Mouse (Mus musculus) erythroid progenitor cell, adult 5-6 weeks (primary cell): ENCODE data around the gene Retnlb. TPM values are rescaled to one million over a fixed set of nuclear protein-coding genes. Genes with fewer than 3 reads are reported as not detected.
"Not testable (repeated sequence)": the region's sequence is repeated elsewhere in the genome, so short reads cannot be mapped to it uniquely, and the experiment has no call there.

Source experiments
- ATAC-seq: replicated peaks from 2 replicates; pipeline ENCODE4 v1.8.0; 2016; ENCODE audit warnings: moderate number of reproducible peaks, mild to moderate bottlenecking, moderate TSS enrichment, inconsistent platforms; ENCODE audit not compliant: poor library complexity, low FRiP score, severe bottlenecking
- total RNA-seq, 2 experiments: library from RNA; stranded (forward) in 1 of 2; stranded (reverse) in 1 of 2; fragments of 150-400 nt in 1 of 2; fragments of 186-747, 209-891 nt in 1 of 2; gene quantifications; 2 replicates each; pipeline versions ENCODE4 v1.2.3 to v1.2.4; 2015 to 2017; ENCODE audit warnings: low replicate concordance in 2 of 2

Gene Retnlb
- total RNA-seq, 2 experiments from 2014 or later = 1.7 TPM; not detected in 1

GRCm38 (mm10) chr16:48865004-48865403 is 48.3 kb downstream of the Retnlb start:
- ATAC-seq = not testable (repeated sequence)

GRCm38 (mm10) chr16:48867690-48868089 is 51.0 kb downstream of the Retnlb start:
- ATAC-seq = no peak

Other genes starting within 250 kb of the Retnlb start
- gene Trat1, start 44.8 kb upstream of the Retnlb start, total RNA-seq (2015; ENCODE audit: low replicate concordance) = 0.42 TPM in 1 of 2 replicates, not detected in the other
- gene Trat1, start 44.8 kb upstream of the Retnlb start, total RNA-seq (2017; ENCODE audit: low replicate concordance) = 0.83 TPM in 1 of 2 replicates, not detected in the other
- not detected in 2 replicates for gene Retnla, start 25.7 kb downstream of the Retnlb start, total RNA-seq (2015; ENCODE audit: low replicate concordance)
- not detected in 2 replicates for gene Retnla, start 25.7 kb downstream of the Retnlb start, total RNA-seq (2017; ENCODE audit: low replicate concordance)
- gene Retnlg, start 55.8 kb downstream of the Retnlb start, total RNA-seq (2015; ENCODE audit: low replicate concordance) = 505 and 517 TPM in 2 replicates
- gene Retnlg, start 55.8 kb downstream of the Retnlb start, total RNA-seq (2017; ENCODE audit: low replicate concordance) = 137 and 151 TPM in 2 replicates
- 22.2 and 33.9 TPM in 2 replicates for gene Dzip3, start 177.3 kb downstream of the Retnlb start, total RNA-seq (2015; ENCODE audit: low replicate concordance)
- gene Dzip3, start 177.3 kb downstream of the Retnlb start, total RNA-seq (2017; ENCODE audit: low replicate concordance) = 18.2 and 26.1 TPM in 2 replicates
- 171 and 296 TPM in 2 replicates for gene Cip2a, start 177.3 kb downstream of the Retnlb start, total RNA-seq (2015; ENCODE audit: low replicate concordance)
- gene Cip2a, start 177.3 kb downstream of the Retnlb start, total RNA-seq (2017; ENCODE audit: low replicate concordance) = 251 and 283 TPM in 2 replicates
- not detected in 2 replicates for gene Myh15, start 240.6 kb downstream of the Retnlb start, total RNA-seq (2015; ENCODE audit: low replicate concordance)
- gene Myh15, start 240.6 kb downstream of the Retnlb start, total RNA-seq (2017; ENCODE audit: low replicate concordance) = 0.45 and 0.64 TPM in 2 replicates